Mouse (Mus musculus) midbrain, embryonic 16.5 days (tissue): ENCODE data around the gene Dhx30. TPM values are rescaled to one million over a fixed set of nuclear protein-coding genes. Genes with fewer than 3 reads are reported as not detected.
"Not testable (repeated sequence)": the region's sequence is repeated elsewhere in the genome, so short reads cannot be mapped to it uniquely, and the experiment has no call there.

Experiments used
- ATAC-seq: fragments of 200-750 bp; cut with Nextera tagmentation; 2 replicates; pipeline ENCODE4 v1.8.0; 2017; ENCODE audit warnings: moderate TSS enrichment
- H3K27ac ChIP-seq: fragments of 300-500 bp; sonication (generic); 2 replicates; pipeline ENCODE4 v1.5.1; 2014; ENCODE audit warnings: mild to moderate bottlenecking, low read length, mixed read lengths
- H3K27me3 ChIP-seq: fragments of 300-500 bp; sonication (generic); 2 replicates; pipeline ENCODE4 v1.6.1; 2014; ENCODE audit warnings: low read depth, low read length, mixed read lengths; ENCODE audit not compliant: control insufficient read depth, insufficient read depth
- H3K36me3 ChIP-seq: fragments of 300-500 bp; sonication (generic); 2 replicates; pipeline ENCODE4 v1.6.1; 2014; ENCODE audit warnings: mild to moderate bottlenecking, low read length, moderate library complexity, mixed read lengths; ENCODE audit not compliant: control insufficient read depth, insufficient read depth
- H3K4me1 ChIP-seq: fragments of 300-500 bp; sonication (generic); 2 replicates; pipeline ENCODE4 v1.6.1; 2014; ENCODE audit warnings: mild to moderate bottlenecking, low read length, mixed read lengths; ENCODE audit not compliant: control insufficient read depth, insufficient read depth
- H3K4me2 ChIP-seq: fragments of 300-500 bp; sonication (generic); 2 replicates; pipeline ENCODE4 v1.6.1; 2014; ENCODE audit warnings: mild to moderate bottlenecking, low read length, mixed read lengths
- H3K4me3 ChIP-seq: fragments of 300-500 bp; sonication (generic); 2 replicates; pipeline ENCODE4 v1.5.1; 2014; ENCODE audit warnings: low read depth, mild to moderate bottlenecking, low read length, moderate library complexity, mixed read lengths
- H3K9ac ChIP-seq: fragments of 300-500 bp; sonication (generic); 2 replicates; pipeline ENCODE4 v1.6.1; 2014; ENCODE audit warnings: low read depth, low read length, mixed read lengths
- H3K9me3 ChIP-seq: fragments of 300-500 bp; sonication (generic); replicated peaks from 2 replicates; pipeline ENCODE4 v1.6.1; 2014; ENCODE audit warnings: mild to moderate bottlenecking, low read length, mixed read lengths; ENCODE audit not compliant: control insufficient read depth, poor library complexity, severe bottlenecking
- WGBS: fragments of 180-500 bp; shearing (Covaris S2); extraction: QIAGEN DNeasy Blood & Tissue Kit; methylation state at CpG from one replicate; pipeline ENCODE4 v1.1.7; 2014; 5-methylcytosine and 5-hydroxymethylcytosine counted together
- polyA plus RNA-seq: library from polyadenylated mRNA; unstranded; fragments of >200 nt; fragmentation: Nextera tagmentation; extraction: Ambion mirVana; gene quantifications from 2 replicates; pipeline ENCODE4 v1.2.1, GENCODE M21; 2015

Dhx30 gene
- polyA plus RNA-seq, 1 experiment from 2014 or later = 177 TPM

GRCm38 (mm10) chr9:110081066-110081465, 36.6 kb downstream of the Dhx30 start:
- no peak overlapping the region for H3K4me2 ChIP-seq
- no peak overlapping the region for H3K9ac ChIP-seq
- H3K36me3 ChIP-seq = peaks cover 49% of the 10 kb centered on the region
- no peaks in the 10 kb centered on the region for H3K9me3 ChIP-seq
- WGBS = 77% methylated on average over 3 of the region's 3 CpGs
- no peak for ATAC-seq
- H3K27ac ChIP-seq = no peak overlapping the region
- H3K27me3 ChIP-seq = no peaks in the 10 kb centered on the region
- no peaks in the 10 kb centered on the region for H3K4me1 ChIP-seq
- H3K4me3 ChIP-seq = no peak overlapping the region

GRCm38 (mm10) chr9:110076468-110076867, 41.2 kb downstream of the Dhx30 start:
- not testable (repeated sequence) for H3K4me2 ChIP-seq, ATAC-seq, H3K4me1 ChIP-seq, H3K9ac ChIP-seq, H3K9me3 ChIP-seq, H3K27ac ChIP-seq, H3K4me3 ChIP-seq, H3K27me3 ChIP-seq
- H3K36me3 ChIP-seq = peaks cover 19% of the 10 kb centered on the region
- WGBS = 77% methylated on average over 4 of the region's 7 CpGs

- no peak overlapping the region for H3K4me3 ChIP-seq
- H3K36me3 ChIP-seq = peaks cover 15% of the 10 kb centered on the region
- no peaks in the 10 kb centered on the region for H3K4me1 ChIP-seq
- H3K4me2 ChIP-seq = no peak overlapping the region
- H3K9ac ChIP-seq = no peak overlapping the region
- H3K9me3 ChIP-seq = no peaks in the 10 kb centered on the region
- ATAC-seq = no peak
- 0% methylated on average over 1 of the region's 1 CpGs for WGBS
- no peak overlapping the region for H3K27ac ChIP-seq
- H3K27me3 ChIP-seq = no peaks in the 10 kb centered on the region
These were observed 45.8 kb downstream of the Dhx30 start for GRCm38 (mm10) chr9:110071843-110072242.

GRCm38 (mm10) chr9:110071011-110071410, 46.6 kb downstream of the Dhx30 start:
- H3K27me3 ChIP-seq = no peaks in the 10 kb centered on the region
- WGBS = 89% methylated on average over 4 of the region's 4 CpGs
- H3K4me3 ChIP-seq = no peak overlapping the region
- H3K9me3 ChIP-seq = no peaks in the 10 kb centered on the region
- H3K36me3 ChIP-seq = peaks cover 15% of the 10 kb centered on the region
- no peak overlapping the region for H3K9ac ChIP-seq
- no peak for ATAC-seq
- H3K4me1 ChIP-seq = no peaks in the 10 kb centered on the region
- H3K4me2 ChIP-seq = no peak overlapping the region
- H3K27ac ChIP-seq = no peak overlapping the region

- peaks cover 15% of the 10 kb centered on the region for H3K36me3 ChIP-seq
- no peak overlapping the region for H3K4me2 ChIP-seq
- no peaks in the 10 kb centered on the region for H3K27me3 ChIP-seq
- no peak for ATAC-seq
- H3K4me3 ChIP-seq = no peak overlapping the region
- no peaks in the 10 kb centered on the region for H3K9me3 ChIP-seq
- no peak overlapping the region for H3K27ac ChIP-seq
- H3K4me1 ChIP-seq = no peaks in the 10 kb centered on the region
- H3K9ac ChIP-seq = no peak overlapping the region
- WGBS = 81% methylated on average over 9 of the region's 9 CpGs
These were observed 47.3 kb downstream of the Dhx30 start for GRCm38 (mm10) chr9:110070358-110070757.

- Histone ChIP-seq H3K9ac (no peak overlapping the region), H3K9me3 (no peaks in the 10 kb centered on the region), H3K4me2 (no peak overlapping the region), H3K36me3 (peaks cover 21% of the 10 kb centered on the region), H3K4me3 (no peak overlapping the region), H3K4me1 (no peaks in the 10 kb centered on the region), H3K27me3 (no peaks in the 10 kb centered on the region), H3K27ac (no peak overlapping the region)
- 89% methylated on average over 6 of the region's 6 CpGs for WGBS
- no peak for ATAC-seq
These were observed 48.9 kb downstream of the Dhx30 start for GRCm38 (mm10) chr9:110068745-110069144.

GRCm38 (mm10) chr9:110064641-110065040, 53.0 kb downstream of the Dhx30 start:
- no peak overlapping the region for H3K27ac ChIP-seq
- no peaks in the 10 kb centered on the region for H3K9me3 ChIP-seq
- H3K9ac ChIP-seq = no peak overlapping the region
- H3K4me1 ChIP-seq = peaks cover 7% of the 10 kb centered on the region
- no peak for ATAC-seq
- H3K4me3 ChIP-seq = no peak overlapping the region
- peaks cover 21% of the 10 kb centered on the region for H3K36me3 ChIP-seq
- no peaks in the 10 kb centered on the region for H3K27me3 ChIP-seq
- H3K4me2 ChIP-seq = no peak overlapping the region

- no peak overlapping the region for H3K9ac ChIP-seq
- ATAC-seq = no peak
- no peaks in the 10 kb centered on the region for H3K27me3 ChIP-seq
- H3K9me3 ChIP-seq = no peaks in the 10 kb centered on the region
- peaks cover 10% of the 10 kb centered on the region for H3K36me3 ChIP-seq
- no peak overlapping the region for H3K4me2 ChIP-seq
- 93% methylated on average over 6 of the region's 6 CpGs for WGBS
- H3K4me3 ChIP-seq = no peak overlapping the region
- H3K27ac ChIP-seq = no peak overlapping the region
- peaks cover 10% of the 10 kb centered on the region for H3K4me1 ChIP-seq
These were observed 54.8 kb downstream of the Dhx30 start for GRCm38 (mm10) chr9:110062861-110063260.

- WGBS = 83% methylated on average over 7 of the region's 7 CpGs
- H3K27ac ChIP-seq = no peak overlapping the region
- peaks cover 6% of the 10 kb centered on the region; the same call in 1 of the 2 replicates for H3K36me3 ChIP-seq
- no peak overlapping the region for H3K4me2 ChIP-seq
- H3K4me1 ChIP-seq = peaks cover 13% of the 10 kb centered on the region
- H3K9ac ChIP-seq = no peak overlapping the region
- H3K9me3 ChIP-seq = no peaks in the 10 kb centered on the region
- H3K4me3 ChIP-seq = no peak overlapping the region
- H3K27me3 ChIP-seq = no peaks in the 10 kb centered on the region
- ATAC-seq = no peak
These were observed 55.2 kb downstream of the Dhx30 start for GRCm38 (mm10) chr9:110062405-110062804.

- no peak for ATAC-seq
- Histone ChIP-seq H3K27ac (peak overlapping the region; percentile 49), H3K4me3 (no peak overlapping the region), H3K4me1 (peaks cover 26% of the 10 kb centered on the region), H3K9me3 (no peaks in the 10 kb centered on the region), H3K4me2 (no peak overlapping the region), H3K36me3 (0 out of 2 replicates have a peak, but pooled peaks cover 5% of the 10 kb centered on the region), H3K27me3 (no peaks in the 10 kb centered on the region), H3K9ac (no peak overlapping the region)
- WGBS = 18% methylated on average over 2 of the region's 2 CpGs
These were observed 56.9 kb downstream of the Dhx30 start for GRCm38 (mm10) chr9:110060761-110061160.
